Comparison of ENCODE assay signal across 22 mouse cellular contexts in the genomic region with DNA sequence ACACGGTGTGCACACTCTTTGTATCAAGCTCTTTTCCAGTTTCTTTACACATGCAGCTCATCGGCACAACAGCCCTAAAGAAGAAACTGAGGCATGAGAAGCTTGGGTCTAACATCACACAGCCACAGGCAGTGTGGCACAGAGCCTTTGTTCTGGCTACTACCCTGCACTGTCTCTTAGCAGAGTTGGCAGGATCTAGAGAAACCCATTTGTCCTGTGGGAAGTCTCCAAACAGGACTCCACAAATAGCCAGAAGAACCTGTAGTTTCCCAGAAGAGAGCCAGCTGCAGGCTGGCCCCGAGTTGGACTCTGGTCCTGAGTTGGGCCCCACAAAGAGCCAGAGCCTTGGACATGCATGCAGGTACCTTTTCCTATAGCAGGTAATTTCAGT. TPM values are rescaled to one million over a fixed set of nuclear protein-coding genes. Genes with fewer than 3 reads are reported as not detected.
DNase-seq lines count a peak whose midpoint lies in the region; ATAC-seq and TF ChIP-seq lines count a peak whose summit lies in the region.
"Had no signal": no experiment of that assay in that cellular context is flagged by ENCODE, and none has a peak within 500 bp of the region (broad histone marks: within the 10 kb centered on the region; RNA-seq: fewer than 3 reads in every experiment).

No protein-coding gene starts in this region.

- H3K9ac ChIP-seq in lung, embryonic 14.5 days: no peak overlapping the region
- no peak overlapping the region for H3K9ac ChIP-seq in hindbrain, postnatal 0 days (replicated peaks; ENCODE audit: low read length)
- no peak overlapping the region for H3K9ac ChIP-seq in neural tube, embryonic 15.5 days (replicated peaks)
- H3K9ac ChIP-seq: liver, embryonic 14.5 days; midbrain, embryonic 12.5 days; stomach, embryonic 15.5 days had no signal

- ATAC-seq in lung, embryonic 14.5 days (ENCODE audit: insufficient read depth): no peak
- ATAC-seq in hindbrain, postnatal 0 days: peak; percentile 57; the same call in 1 of the 2 replicates
- ATAC-seq in neural tube, embryonic 15.5 days (ENCODE audit: low FRiP score): 0 out of 2 replicates have a peak, but pooled peaks have one; percentile 42

- peak overlapping the region; percentile 4; the same call in 1 of the 2 replicates for H3K27ac ChIP-seq in lung, embryonic 14.5 days (ENCODE audit: low read depth)
- H3K27ac ChIP-seq in hindbrain, postnatal 0 days: peak overlapping the region; percentile 82
- H3K27ac ChIP-seq in neural tube, embryonic 15.5 days (replicated peaks): peak overlapping the region; percentile 68
- H3K27ac ChIP-seq: liver, embryonic 14.5 days; midbrain, embryonic 12.5 days; stomach, embryonic 15.5 days had no signal

- DNase-seq in cerebellum, adult 11 months: peak; percentile 29
- DNase-seq in cerebellum, adult 18-20 months: no peak
- DNase-seq in lung, embryonic 14.5 days: no peak
- no peak for DNase-seq in lung, postnatal 4 days
- no peak for DNase-seq in hindbrain, postnatal 0 days (ENCODE audit: low spot score)
- DNase-seq in retina, postnatal 1 day: no peak
- no peak for DNase-seq in Muller cell, postnatal 12 days (ENCODE audit: inconsistent ontology term)
- DNase-seq: adrenal gland, postnatal 25 days; embryo, embryonic 11 days; gastrocnemius, postnatal 36 days; kidney, adult 18-20 months; kidney, postnatal 14 days; lung, postnatal 10 days; spleen, adult 18-20 months; thymus, postnatal 14 days had no signal

- TF ChIP-seq CTCF in lung, embryonic 14.5 days (IDR thresholded peaks at IDR 0.05; ENCODE audit: low read depth): no peak
- no peak for TF ChIP-seq CTCF in hindbrain, postnatal 0 days (IDR thresholded peaks at IDR 0.05; ENCODE audit: low read depth)

- H3K36me3 ChIP-seq in lung, embryonic 14.5 days (ENCODE audit: insufficient read depth): no peaks in the 10 kb centered on the region
- H3K36me3 ChIP-seq in hindbrain, postnatal 0 days (ENCODE audit: insufficient read depth, low read length): no peaks in the 10 kb centered on the region
- no peaks in the 10 kb centered on the region for H3K36me3 ChIP-seq in neural tube, embryonic 15.5 days
- H3K36me3 ChIP-seq: midbrain, embryonic 12.5 days; stomach, embryonic 15.5 days had no signal

- no peaks in the 10 kb centered on the region for H3K27me3 ChIP-seq in lung, embryonic 14.5 days (ENCODE audit: insufficient read depth, low read length)
- H3K27me3 ChIP-seq in hindbrain, postnatal 0 days (ENCODE audit: insufficient read depth, low read length): no peaks in the 10 kb centered on the region
- H3K27me3 ChIP-seq in neural tube, embryonic 15.5 days (replicated peaks): no peaks in the 10 kb centered on the region
- H3K27me3 ChIP-seq: midbrain, embryonic 12.5 days; stomach, embryonic 15.5 days had no signal

- no peak overlapping the region for H3K4me2 ChIP-seq in lung, embryonic 14.5 days
- no peak overlapping the region for H3K4me2 ChIP-seq in hindbrain, postnatal 0 days (ENCODE audit: low read depth, low read length)
- H3K4me2 ChIP-seq in neural tube, embryonic 15.5 days: no peak overlapping the region
- H3K4me2 ChIP-seq: heart, embryonic 11.5 days; midbrain, embryonic 12.5 days; stomach, embryonic 15.5 days had no signal

- WGBS in lung, embryonic 14.5 days: 80% methylated on average over 3 of the region's 3 CpGs
- WGBS in hindbrain, postnatal 0 days: 65% methylated on average over 3 of the region's 3 CpGs
- WGBS in neural tube, embryonic 15.5 days: 84% methylated on average over 3 of the region's 3 CpGs

- no peaks in the 10 kb centered on the region for H3K9me3 ChIP-seq in lung, embryonic 14.5 days (ENCODE audit: low read depth, low read length)
- H3K9me3 ChIP-seq in hindbrain, postnatal 0 days (ENCODE audit: low read length): no peaks in the 10 kb centered on the region
- H3K9me3 ChIP-seq in neural tube, embryonic 15.5 days (replicated peaks): no peaks in the 10 kb centered on the region
- H3K9me3 ChIP-seq: midbrain, embryonic 12.5 days; stomach, embryonic 15.5 days had no signal

- 0 out of 2 replicates have a peak, but pooled peaks cover 2% of the 10 kb centered on the region for H3K4me1 ChIP-seq in lung, embryonic 14.5 days (ENCODE audit: insufficient read depth)
- peaks cover 8% of the 10 kb centered on the region; the same call in 1 of the 2 replicates for H3K4me1 ChIP-seq in hindbrain, postnatal 0 days (ENCODE audit: insufficient read depth, low read length)
- H3K4me1 ChIP-seq in neural tube, embryonic 15.5 days: peaks cover 35% of the 10 kb centered on the region
- H3K4me1 ChIP-seq: stomach, embryonic 15.5 days had no signal

- no peak overlapping the region for H3K4me3 ChIP-seq in lung, embryonic 14.5 days (ENCODE audit: low read depth, low read length)
- no peak overlapping the region for H3K4me3 ChIP-seq in hindbrain, postnatal 0 days (ENCODE audit: low read length)
- no peak overlapping the region for H3K4me3 ChIP-seq in neural tube, embryonic 15.5 days (replicated peaks)
- H3K4me3 ChIP-seq: midbrain, embryonic 12.5 days; stomach, embryonic 15.5 days had no signal

RNA-seq across cellular contexts. Expression of a gene that starts 49.9 kb away (rescaled TPM):
- polyA plus RNA-seq in lung, embryonic 14.5 days (2014; fragmentation: Nextera tagmentation; extraction: Ambion mirVana): 3.2 and 3.3 TPM in 2 replicates
- 63.4 and 65.0 TPM in 2 replicates for total RNA-seq in hindbrain, postnatal 0 days (2014; rRNA removed)
- polyA plus RNA-seq in hindbrain, postnatal 0 days (2015; fragmentation: Nextera tagmentation; extraction: Ambion mirVana): 20.8 and 22.0 TPM in 2 replicates
- polyA plus RNA-seq in neural tube, embryonic 15.5 days (2015; fragmentation: Nextera tagmentation; extraction: Ambion mirVana): 12.9 and 14.4 TPM in 2 replicates
- total RNA-seq: CH12.LX; gastrocnemius, postnatal 36 days; neutrophil, adult 5-6 weeks had no signal

Comparison
In these comparisons a context has a peak if more than half of its experiments do, and no peak if none do; other contexts are left out.
1. H3K27ac ChIP-seq: peak in every context shown above with its lines; median percentile 82 in hindbrain, postnatal 0 days; 68 in neural tube, embryonic 15.5 days; 4 in lung, embryonic 14.5 days.